ENCODE assay signal across 12 mouse cellular contexts in genomic region chr7:69949647-69950121, GRCm38 (mm10).
DNase-seq lines count a peak whose midpoint lies in the region; ATAC-seq lines count a peak whose summit lies in the region.
"Had no signal": no experiment of that assay in that cellular context is flagged by ENCODE, and none has a peak within 500 bp of the region (broad histone marks: within the 10 kb centered on the region; RNA-seq: fewer than 3 reads in every experiment).

No protein-coding gene starts in this region.

- no peak overlapping the region for H3K4me3 ChIP-seq in kidney, embryonic 16.5 days (ENCODE audit: low read length)
- no peak overlapping the region for H3K4me3 ChIP-seq in neural tube, embryonic 14.5 days (ENCODE audit: low read depth, low read length)
- H3K4me3 ChIP-seq: heart, embryonic 15.5 days; liver, embryonic 13.5 days had no signal

- H3K4me1 ChIP-seq in kidney, embryonic 16.5 days (ENCODE audit: insufficient read depth, low read length), result no peaks in the 10 kb centered on the region
- no peaks in the 10 kb centered on the region for H3K4me1 ChIP-seq in neural tube, embryonic 14.5 days (ENCODE audit: control insufficient read depth, insufficient read depth, low read length)
- H3K4me1 ChIP-seq: heart, embryonic 15.5 days; liver, embryonic 13.5 days had no signal

- no peaks in the 10 kb centered on the region for H3K36me3 ChIP-seq in kidney, embryonic 16.5 days (ENCODE audit: insufficient read depth, low read length)
- no peaks in the 10 kb centered on the region for H3K36me3 ChIP-seq in neural tube, embryonic 14.5 days (ENCODE audit: control insufficient read depth, insufficient read depth, low read length)
- H3K36me3 ChIP-seq: heart, embryonic 15.5 days; liver, embryonic 13.5 days had no signal

- H3K27ac ChIP-seq in kidney, embryonic 16.5 days (ENCODE audit: low read length), result no peak overlapping the region
- H3K27ac ChIP-seq in neural tube, embryonic 14.5 days (ENCODE audit: low read depth, low read length), result no peak overlapping the region
- H3K27ac ChIP-seq: heart, embryonic 15.5 days; liver, embryonic 13.5 days had no signal

- no peak for ATAC-seq in kidney, embryonic 16.5 days (ENCODE audit: low FRiP score, low TSS enrichment)
- ATAC-seq in neural tube, embryonic 14.5 days (ENCODE audit: low read depth), result peak; percentile 72

- H3K4me2 ChIP-seq in kidney, embryonic 16.5 days (replicated peaks; ENCODE audit: low read depth, low read length), result no peak overlapping the region
- H3K4me2 ChIP-seq in neural tube, embryonic 14.5 days (ENCODE audit: low read depth, low read length), result 0 out of 2 replicates have a peak overlapping the region, but pooled peaks have one; percentile 7
- H3K4me2 ChIP-seq: heart, embryonic 15.5 days; liver, embryonic 13.5 days had no signal

- no peak overlapping the region for H3K9ac ChIP-seq in kidney, embryonic 16.5 days (replicated peaks; ENCODE audit: low read length)
- no peak overlapping the region for H3K9ac ChIP-seq in neural tube, embryonic 14.5 days (replicated peaks; ENCODE audit: low read depth, low read length)
- H3K9ac ChIP-seq: heart, embryonic 15.5 days; liver, embryonic 13.5 days had no signal

- WGBS in kidney, embryonic 16.5 days, result 40% methylated on average over 10 of the region's 10 CpGs
- WGBS in neural tube, embryonic 14.5 days, result 13% methylated on average over 10 of the region's 10 CpGs

- H3K9me3 ChIP-seq in kidney, embryonic 16.5 days (ENCODE audit: low read length), result no peaks in the 10 kb centered on the region
- H3K9me3 ChIP-seq in neural tube, embryonic 14.5 days (ENCODE audit: control insufficient read depth, low read length), result no peaks in the 10 kb centered on the region
- H3K9me3 ChIP-seq: heart, embryonic 15.5 days; liver, embryonic 13.5 days had no signal

- intact Hi-C loops in left cerebral cortex, postnatal 10 days (cut with DNase I), result no loop called here

- peak; percentile 21 for DNase-seq in kidney, adult 11 months
- DNase-seq in fat pad, adult 2 months (ENCODE audit: extremely low read depth, low read depth, low spot score), result peak; percentile 46
- DNase-seq in kidney, adult 9 months, result peak; percentile 13
- no peak for DNase-seq in heart, adult 18-20 months
- no peak for DNase-seq in T-cell, adult 2 months (ENCODE audit: low spot score)
- no peak for DNase-seq in left cerebral cortex, postnatal 10 days (ENCODE audit: extremely low spot score in 1 of 2, low spot score in 2 of 2)
- DNase-seq: liver, embryonic 13.5 days; right cerebral cortex, postnatal 14 days had no signal

- no peaks in the 10 kb centered on the region for H3K27me3 ChIP-seq in kidney, embryonic 16.5 days (ENCODE audit: insufficient read depth, low read length)
- peaks cover 32% of the 10 kb centered on the region for H3K27me3 ChIP-seq in neural tube, embryonic 14.5 days (ENCODE audit: control insufficient read depth, insufficient read depth, low read length)
- H3K27me3 ChIP-seq: CH12.LX; heart, embryonic 15.5 days; liver, embryonic 13.5 days had no signal

Comparison
In these comparisons a context has a peak if more than half of its experiments do, and no peak if none do; other contexts are left out.
1. DNase-seq: peak in kidney, adult 11 months (single experiment), fat pad, adult 2 months (single experiment) and kidney, adult 9 months (single experiment); none in heart, adult 18-20 months (0 of 2), T-cell, adult 2 months (single experiment) and left cerebral cortex, postnatal 10 days (0 of 2).